Mouse (Mus musculus): ENCODE data around the gene Adrb1. TPM values are rescaled to one million over a fixed set of nuclear protein-coding genes. Genes with fewer than 3 reads are reported as not detected.

The Adrb1 gene
- polyA plus RNA-seq, 1 experiment from 2014 or later = 0.07 TPM

DNA sequence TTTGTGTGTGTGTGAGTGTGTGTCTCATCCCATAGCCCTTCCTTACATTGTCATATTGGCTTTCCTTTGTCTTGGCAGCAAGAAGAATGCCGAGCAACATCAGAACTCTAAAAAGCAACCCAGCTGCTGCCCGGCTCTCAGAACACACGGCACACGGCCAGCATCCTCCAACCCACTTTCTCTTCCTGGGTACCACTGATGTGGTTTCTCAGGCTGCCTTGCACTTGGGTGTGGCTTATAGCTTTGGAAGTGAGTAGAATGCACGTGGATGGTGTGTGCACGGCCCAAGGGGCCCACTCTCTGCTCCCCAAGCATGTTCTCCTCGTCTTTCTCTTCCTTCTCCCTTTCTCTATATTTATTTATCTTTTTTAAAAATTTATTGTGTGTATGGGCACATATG, 36.5 kb upstream of the Adrb1 start:
- 0 out of 2 replicates have a peak, but pooled peaks cover 3% of the 10 kb centered on the region for H3K4me1 ChIP-seq (ENCODE audit: control insufficient read depth, insufficient read depth, low read length)
- H3K27ac ChIP-seq (ENCODE audit: low read depth, low read length) = no peak overlapping the region
- H3K4me3 ChIP-seq (ENCODE audit: low read length) = no peak overlapping the region
- ATAC-seq (ENCODE audit: low FRiP score, low TSS enrichment) = no peak
- H3K9ac ChIP-seq (ENCODE audit: low read depth, low read length) = no peak overlapping the region
- 79% methylated on average over 7 of the region's 7 CpGs for WGBS
- peaks cover 2% of the 10 kb centered on the region; the same call in 1 of the 2 replicates for H3K27me3 ChIP-seq (ENCODE audit: control insufficient read depth, insufficient read depth, low read length)
- H3K9me3 ChIP-seq (ENCODE audit: control insufficient read depth, low read length) = no peaks in the 10 kb centered on the region
- H3K36me3 ChIP-seq (ENCODE audit: control insufficient read depth, insufficient read depth, low read length) = no peaks in the 10 kb centered on the region
- H3K4me2 ChIP-seq (replicated peaks; ENCODE audit: low read depth, low read length) = no peak overlapping the region

DNA sequence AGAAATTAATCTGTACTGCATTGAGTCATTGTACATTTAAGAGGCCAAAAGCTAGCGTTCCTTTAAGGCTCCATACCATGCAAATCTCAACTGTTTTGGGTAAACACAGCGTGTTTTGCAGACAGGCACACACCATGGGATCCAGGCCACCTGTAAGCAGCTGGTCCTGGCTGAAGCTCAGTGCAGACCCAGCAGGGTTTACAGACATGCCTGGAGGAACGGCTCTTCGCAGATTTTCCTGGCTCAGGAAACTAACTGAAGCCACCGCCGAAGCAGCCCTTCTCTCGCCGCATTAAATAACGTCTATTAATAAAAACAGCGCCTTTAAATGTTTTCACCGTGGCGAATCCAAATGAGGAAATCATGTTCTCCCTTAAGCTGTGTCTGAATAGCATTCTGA, 35.8 kb upstream of the Adrb1 start:
- Histone ChIP-seq H3K27ac (ENCODE audit: low read depth, low read length) (no peak overlapping the region), H3K9ac (ENCODE audit: low read depth, low read length) (no peak overlapping the region), H3K27me3 (ENCODE audit: control insufficient read depth, insufficient read depth, low read length) (peaks cover 2% of the 10 kb centered on the region; the same call in 1 of the 2 replicates), H3K36me3 (ENCODE audit: control insufficient read depth, insufficient read depth, low read length) (no peaks in the 10 kb centered on the region), H3K4me2 (replicated peaks; ENCODE audit: low read depth, low read length) (no peak overlapping the region), H3K9me3 (ENCODE audit: control insufficient read depth, low read length) (no peaks in the 10 kb centered on the region; the same call in 1 of the 2 replicates), H3K4me1 (ENCODE audit: control insufficient read depth, insufficient read depth, low read length) (0 out of 2 replicates have a peak, but pooled peaks cover 3% of the 10 kb centered on the region), H3K4me3 (ENCODE audit: low read length) (no peak overlapping the region)
- no peak for ATAC-seq (ENCODE audit: low FRiP score, low TSS enrichment)
- WGBS = 79% methylated on average over 12 of the region's 12 CpGs

DNA sequence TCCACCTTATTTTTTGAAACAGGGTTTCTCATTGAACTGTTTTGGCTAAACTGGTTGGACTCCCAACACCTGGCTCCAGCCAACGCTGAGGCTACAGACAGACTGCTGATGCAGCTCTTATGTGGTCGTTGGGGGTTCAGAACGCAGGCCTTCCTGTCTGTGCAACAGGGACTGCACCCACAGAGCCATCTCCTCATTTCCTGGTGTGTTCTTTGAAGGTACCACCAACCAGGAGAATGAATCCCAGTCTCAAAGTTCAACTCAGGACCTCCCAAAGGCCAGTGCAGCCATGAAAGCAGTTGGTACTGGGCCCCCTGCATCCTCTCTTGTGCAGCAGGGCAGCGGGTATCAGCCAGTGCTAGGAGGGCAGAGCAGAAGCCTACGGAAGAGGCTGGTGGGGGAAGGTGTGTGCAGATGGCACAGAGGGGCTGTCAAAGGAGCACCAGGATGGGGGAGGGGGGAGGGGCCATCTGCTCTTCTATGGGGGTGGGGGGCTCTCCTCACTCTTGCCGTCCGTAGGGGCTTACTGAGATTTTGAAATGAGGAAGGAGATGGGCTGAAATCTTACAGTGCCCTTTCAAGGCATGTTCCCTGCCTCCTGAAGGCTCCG, 34.9 kb upstream of the Adrb1 start:
- peaks cover 2% of the 10 kb centered on the region; the same call in 1 of the 2 replicates for H3K27me3 ChIP-seq (ENCODE audit: control insufficient read depth, insufficient read depth, low read length)
- H3K27ac ChIP-seq (ENCODE audit: low read depth, low read length) = no peak overlapping the region
- 83% methylated on average over 8 of the region's 8 CpGs for WGBS
- no peak for ATAC-seq (ENCODE audit: low FRiP score, low TSS enrichment)
- H3K4me2 ChIP-seq (replicated peaks; ENCODE audit: low read depth, low read length) = no peak overlapping the region
- 0 out of 2 replicates have a peak, but pooled peaks cover 3% of the 10 kb centered on the region for H3K4me1 ChIP-seq (ENCODE audit: control insufficient read depth, insufficient read depth, low read length)
- no peaks in the 10 kb centered on the region for H3K36me3 ChIP-seq (ENCODE audit: control insufficient read depth, insufficient read depth, low read length)
- no peaks in the 10 kb centered on the region; the same call in 1 of the 2 replicates for H3K9me3 ChIP-seq (ENCODE audit: control insufficient read depth, low read length)
- H3K4me3 ChIP-seq (ENCODE audit: low read length) = no peak overlapping the region
- H3K9ac ChIP-seq (ENCODE audit: low read depth, low read length) = no peak overlapping the region

DNA sequence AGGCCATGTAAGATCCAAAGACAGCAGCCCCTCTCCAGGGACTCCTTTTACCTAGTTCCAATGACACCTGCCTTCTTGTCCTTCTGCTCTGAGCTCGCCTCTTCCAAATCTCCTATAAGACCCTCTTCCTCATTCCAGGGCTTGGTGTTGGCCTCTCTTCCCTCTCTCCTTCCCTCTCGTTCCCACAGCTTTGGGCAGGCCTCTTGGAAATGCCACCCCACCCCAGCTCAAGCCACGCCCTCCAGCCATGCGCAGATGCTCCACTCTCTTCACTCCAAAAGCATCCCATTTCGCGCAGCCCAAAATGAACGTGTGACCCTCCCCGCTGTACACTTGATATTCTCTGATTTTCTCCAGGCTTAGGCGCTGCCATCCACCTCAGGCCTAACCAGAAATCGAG, 34.3 kb upstream of the Adrb1 start:
- H3K27ac ChIP-seq (ENCODE audit: low read depth, low read length) = no peak overlapping the region
- 85% methylated on average over 10 of the region's 10 CpGs for WGBS
- H3K36me3 ChIP-seq (ENCODE audit: control insufficient read depth, insufficient read depth, low read length) = no peaks in the 10 kb centered on the region
- ATAC-seq (ENCODE audit: low FRiP score, low TSS enrichment) = no peak
- H3K27me3 ChIP-seq (ENCODE audit: control insufficient read depth, insufficient read depth, low read length) = peaks cover 2% of the 10 kb centered on the region; the same call in 1 of the 2 replicates
- H3K9ac ChIP-seq (ENCODE audit: low read depth, low read length) = no peak overlapping the region
- no peak overlapping the region for H3K4me2 ChIP-seq (replicated peaks; ENCODE audit: low read depth, low read length)
- H3K4me3 ChIP-seq (ENCODE audit: low read length) = no peak overlapping the region
- H3K4me1 ChIP-seq (ENCODE audit: control insufficient read depth, insufficient read depth, low read length) = 0 out of 2 replicates have a peak, but pooled peaks cover 3% of the 10 kb centered on the region
- no peaks in the 10 kb centered on the region; the same call in 1 of the 2 replicates for H3K9me3 ChIP-seq (ENCODE audit: control insufficient read depth, low read length)

- no peak for ATAC-seq (ENCODE audit: low FRiP score, low TSS enrichment)
- H3K9me3 ChIP-seq (ENCODE audit: control insufficient read depth, low read length) = no peaks in the 10 kb centered on the region; the same call in 1 of the 2 replicates
- no peak overlapping the region for H3K27ac ChIP-seq (ENCODE audit: low read depth, low read length)
- no peak overlapping the region for H3K4me3 ChIP-seq (ENCODE audit: low read length)
- no peak overlapping the region for H3K4me2 ChIP-seq (replicated peaks; ENCODE audit: low read depth, low read length)
- peaks cover 2% of the 10 kb centered on the region; the same call in 1 of the 2 replicates for H3K27me3 ChIP-seq (ENCODE audit: control insufficient read depth, insufficient read depth, low read length)
- 0 out of 2 replicates have a peak, but pooled peaks cover 3% of the 10 kb centered on the region for H3K4me1 ChIP-seq (ENCODE audit: control insufficient read depth, insufficient read depth, low read length)
- WGBS = 76% methylated on average over 12 of the region's 12 CpGs
- no peaks in the 10 kb centered on the region for H3K36me3 ChIP-seq (ENCODE audit: control insufficient read depth, insufficient read depth, low read length)
- no peak overlapping the region for H3K9ac ChIP-seq (ENCODE audit: low read depth, low read length)
These were observed 33.2 kb upstream of the Adrb1 start for GRCm38 (mm10) chr19:56688661-56689335.

- H3K4me1 ChIP-seq (ENCODE audit: control insufficient read depth, insufficient read depth, low read length) = 0 out of 2 replicates have a peak, but pooled peaks cover 3% of the 10 kb centered on the region
- no peak overlapping the region for H3K27ac ChIP-seq (ENCODE audit: low read depth, low read length)
- no peak for ATAC-seq (ENCODE audit: low FRiP score, low TSS enrichment)
- H3K9ac ChIP-seq (ENCODE audit: low read depth, low read length) = no peak overlapping the region
- WGBS = 64% methylated on average over 6 of the region's 6 CpGs
- H3K9me3 ChIP-seq (ENCODE audit: control insufficient read depth, low read length) = no peaks in the 10 kb centered on the region; the same call in 1 of the 2 replicates
- no peak overlapping the region for H3K4me2 ChIP-seq (replicated peaks; ENCODE audit: low read depth, low read length)
- H3K4me3 ChIP-seq (ENCODE audit: low read length) = no peak overlapping the region
- no peaks in the 10 kb centered on the region; the same call in 1 of the 2 replicates for H3K27me3 ChIP-seq (ENCODE audit: control insufficient read depth, insufficient read depth, low read length)
- H3K36me3 ChIP-seq (ENCODE audit: control insufficient read depth, insufficient read depth, low read length) = no peaks in the 10 kb centered on the region
These were observed 32.5 kb upstream of the Adrb1 start for GRCm38 (mm10) chr19:56689493-56689892.

DNA sequence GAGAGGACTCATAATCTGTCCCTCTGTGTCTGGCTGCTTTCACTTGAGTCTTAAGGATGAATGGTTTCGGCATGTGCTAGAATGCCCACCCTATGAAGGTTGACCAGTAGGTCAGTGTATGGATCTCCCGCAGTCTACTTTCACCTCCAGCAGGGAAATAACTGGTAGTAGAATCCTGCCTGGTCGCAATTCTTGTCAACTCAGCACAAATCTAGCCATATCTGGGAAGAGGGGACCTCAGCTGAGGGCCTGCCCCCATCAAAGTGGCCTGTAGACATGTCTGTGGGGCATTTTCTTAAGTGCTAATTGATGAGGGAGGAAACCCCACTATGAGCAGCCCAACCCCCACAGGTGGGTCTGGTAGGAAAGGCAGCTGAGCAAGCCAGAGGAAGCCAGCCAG, 30.9 kb upstream of the Adrb1 start:
- no peaks in the 10 kb centered on the region for H3K27me3 ChIP-seq (ENCODE audit: control insufficient read depth, insufficient read depth, low read length)
- H3K9ac ChIP-seq (ENCODE audit: low read depth, low read length) = no peak overlapping the region
- H3K4me2 ChIP-seq (replicated peaks; ENCODE audit: low read depth, low read length) = no peak overlapping the region
- 0 out of 2 replicates have a peak, but pooled peaks cover 3% of the 10 kb centered on the region for H3K4me1 ChIP-seq (ENCODE audit: control insufficient read depth, insufficient read depth, low read length)
- no peak overlapping the region for H3K4me3 ChIP-seq (ENCODE audit: low read length)
- 94% methylated on average over 3 of the region's 3 CpGs for WGBS
- H3K27ac ChIP-seq (ENCODE audit: low read depth, low read length) = no peak overlapping the region
- H3K9me3 ChIP-seq (ENCODE audit: control insufficient read depth, low read length) = no peaks in the 10 kb centered on the region; the same call in 1 of the 2 replicates
- no peaks in the 10 kb centered on the region for H3K36me3 ChIP-seq (ENCODE audit: control insufficient read depth, insufficient read depth, low read length)
- ATAC-seq (ENCODE audit: low FRiP score, low TSS enrichment) = no peak

GRCm38 (mm10) chr19:56692451-56692850, 29.5 kb upstream of the Adrb1 start:
- 32% methylated on average over 5 of the region's 5 CpGs for WGBS
- H3K4me1 ChIP-seq (ENCODE audit: control insufficient read depth, insufficient read depth, low read length) = no peaks in the 10 kb centered on the region

More at GRCm38 (mm10) chr19:56692451-56692850, 29.5 kb upstream of the Adrb1 start:
- Histone ChIP-seq H3K4me2 (replicated peaks; ENCODE audit: low read depth, low read length) (no peak overlapping the region), H3K9me3 (ENCODE audit: control insufficient read depth, low read length) (no peaks in the 10 kb centered on the region; the same call in 1 of the 2 replicates), H3K9ac (ENCODE audit: low read depth, low read length) (no peak overlapping the region), H3K27ac (ENCODE audit: low read depth, low read length) (no peak overlapping the region), H3K27me3 (ENCODE audit: control insufficient read depth, insufficient read depth, low read length) (no peaks in the 10 kb centered on the region), H3K36me3 (ENCODE audit: control insufficient read depth, insufficient read depth, low read length) (no peaks in the 10 kb centered on the region), H3K4me3 (ENCODE audit: low read length) (no peak overlapping the region)
- ATAC-seq (ENCODE audit: low FRiP score, low TSS enrichment) = 0 out of 2 replicates have a peak, but pooled peaks have one; percentile 16

Data from kidney, embryonic 14.5 days (tissue).